Mouse (Mus musculus) intestine, embryonic 15.5 days (tissue): ENCODE measurements at regions not wholly inside any gene's neighbourhood (a gene's known extent, or its start where the extent isn't known, plus 50 kb on each side); places are given as distances from the start of the nearest gene placed in this dataset.

Experiments
- ATAC-seq: fragments of 200-750 bp; cut with Nextera tagmentation; 2 replicates; pipeline ENCODE4 v1.8.0; 2017; ENCODE audit warnings: moderate TSS enrichment, moderate library complexity
- H3K27ac ChIP-seq: fragments of 300-500 bp; sonication (generic); 2 replicates; pipeline ENCODE4 v1.5.1; 2015; ENCODE audit warnings: mild to moderate bottlenecking, inconsistent platforms
- H3K27me3 ChIP-seq: fragments of 300-500 bp; sonication (generic); replicated peaks from 2 replicates; pipeline ENCODE4 v1.6.1; 2015; ENCODE audit warnings: inconsistent platforms
- H3K36me3 ChIP-seq: fragments of 300-500 bp; sonication (generic); 2 replicates; pipeline ENCODE4 v1.6.1; 2015; ENCODE audit warnings: inconsistent platforms
- H3K4me1 ChIP-seq: fragments of 300-500 bp; sonication (generic); replicated peaks from 2 replicates; pipeline ENCODE4 v1.6.1; 2015; ENCODE audit warnings: inconsistent platforms
- H3K4me2 ChIP-seq: fragments of 300-500 bp; sonication (generic); replicated peaks from 2 replicates; pipeline ENCODE4 v1.6.1; 2015; ENCODE audit warnings: mild to moderate bottlenecking, inconsistent platforms
- H3K4me3 ChIP-seq: fragments of 300-500 bp; sonication (generic); replicated peaks from 2 replicates; pipeline ENCODE4 v1.5.1; 2015; ENCODE audit warnings: inconsistent platforms
- H3K9ac ChIP-seq: fragments of 300-500 bp; sonication (generic); 2 replicates; pipeline ENCODE4 v1.6.1; 2015; ENCODE audit warnings: inconsistent platforms
- H3K9me3 ChIP-seq: fragments of 300-500 bp; sonication (generic); 2 replicates; pipeline ENCODE4 v1.6.1; 2016; ENCODE audit warnings: inconsistent platforms
- whole genome bisulfite sequencing: fragments of 180-500 bp; shearing (Covaris S2); methylation state at CpG from one replicate; pipeline ENCODE4 v1.1.7; 2015; 5-methylcytosine and 5-hydroxymethylcytosine counted together

DNA sequence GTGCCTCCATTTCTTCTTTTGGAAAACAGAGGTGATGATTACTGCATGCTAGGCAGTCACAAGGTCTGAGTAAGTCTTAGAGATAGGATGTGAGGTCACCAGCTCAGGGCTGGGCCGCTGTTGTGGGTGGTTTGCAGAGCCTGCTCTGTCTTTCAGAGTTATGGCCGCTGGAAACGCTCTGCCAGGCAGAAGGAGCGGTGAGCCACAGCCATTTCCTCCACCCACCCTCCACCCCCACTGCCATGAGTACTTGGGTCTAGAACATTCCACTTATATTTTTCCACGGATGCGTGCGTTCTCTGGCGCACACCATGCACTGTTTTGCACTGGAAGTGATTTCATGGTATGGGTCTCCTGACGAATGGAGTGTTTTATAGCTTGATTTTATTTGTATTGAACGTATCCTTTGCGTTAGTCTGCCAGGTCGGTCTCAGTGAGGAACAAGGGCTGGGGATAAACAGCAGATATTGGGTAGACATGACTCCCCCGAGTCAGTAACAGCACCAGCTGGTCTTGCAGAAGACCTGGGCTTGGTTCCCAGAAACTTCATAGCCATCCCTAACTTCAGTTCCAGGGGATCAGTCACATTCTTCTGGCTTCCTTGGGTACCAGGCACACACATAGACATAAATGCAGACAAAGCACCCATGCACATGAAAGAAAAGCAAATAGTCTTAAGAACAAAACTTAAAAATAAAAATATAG, 300.8 kb downstream of the Med13l start:
- WGBS: 77% methylated on average over 13 of the region's 13 CpGs
- Histone ChIP-seq H3K36me3 (no peaks in the 10 kb centered on the region), H3K9me3 (no peaks in the 10 kb centered on the region), H3K27ac (no peak overlapping the region), H3K27me3 (no peaks in the 10 kb centered on the region), H3K9ac (no peak overlapping the region), H3K4me3 (no peak overlapping the region), H3K4me1 (no peaks in the 10 kb centered on the region), H3K4me2 (no peak overlapping the region)
- ATAC-seq: no peak

DNA sequence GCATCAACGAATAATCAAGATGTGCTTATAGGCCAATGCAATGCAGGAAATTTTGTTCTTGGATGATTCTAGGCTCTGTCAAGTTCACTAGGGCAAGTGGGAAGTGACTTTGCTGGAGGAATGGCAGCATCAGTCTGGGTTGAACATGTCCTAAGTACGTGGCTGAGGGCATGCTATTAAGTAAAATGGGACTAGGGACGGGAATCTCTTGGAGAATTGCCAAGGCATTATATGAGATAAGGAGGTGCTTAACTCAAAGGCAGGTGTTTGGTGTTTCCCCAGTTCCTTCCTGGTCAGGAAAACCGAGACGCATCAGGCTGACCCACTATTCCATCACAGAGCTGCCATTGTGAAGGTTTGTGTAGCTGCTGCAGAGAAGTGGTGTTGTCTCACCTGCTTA, 307.0 kb downstream of the Med13l start:
- 73% methylated on average over 5 of the region's 5 CpGs for WGBS
- no peak overlapping the region for H3K9ac ChIP-seq
- H3K27me3 ChIP-seq: no peaks in the 10 kb centered on the region
- H3K36me3 ChIP-seq: no peaks in the 10 kb centered on the region
- peak; percentile 63 for ATAC-seq
- no peak overlapping the region for H3K4me3 ChIP-seq
- H3K4me1 ChIP-seq: no peaks in the 10 kb centered on the region
- no peak overlapping the region for H3K4me2 ChIP-seq
- H3K9me3 ChIP-seq: no peaks in the 10 kb centered on the region
- no peak overlapping the region for H3K27ac ChIP-seq

GRCm38 (mm10) chr5:118869330-118869729, 308.9 kb downstream of the Med13l start:
- H3K9me3 ChIP-seq: no peaks in the 10 kb centered on the region
- ATAC-seq: no peak
- 85% methylated on average over 9 of the region's 9 CpGs for WGBS

DNA sequence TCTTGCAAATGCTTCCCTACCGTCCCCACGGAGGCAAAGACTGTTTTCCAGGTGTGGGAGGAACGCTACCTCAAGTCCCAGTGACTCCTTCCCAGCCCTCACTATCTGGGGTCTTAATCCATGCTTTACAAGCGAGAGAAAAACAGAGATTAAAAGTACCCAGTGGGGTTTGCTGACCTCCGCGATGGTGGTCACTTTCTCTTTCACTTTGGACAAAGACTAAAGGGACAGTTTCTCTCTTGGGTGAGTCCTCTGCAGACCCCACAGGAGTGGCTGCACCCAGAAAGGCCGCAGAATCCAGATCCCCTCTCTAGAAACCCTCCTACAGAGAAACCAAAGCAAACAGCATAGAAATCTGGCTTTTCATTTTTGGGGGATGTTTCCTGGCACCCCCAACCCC, 313.4 kb downstream of the Med13l start:
- no peak overlapping the region for H3K4me3 ChIP-seq
- H3K36me3 ChIP-seq: no peaks in the 10 kb centered on the region
- 52% methylated on average over 7 of the region's 7 CpGs for WGBS
- no peaks in the 10 kb centered on the region for H3K4me1 ChIP-seq
- no peak for ATAC-seq
- H3K9ac ChIP-seq: no peak overlapping the region
- H3K27ac ChIP-seq: no peak overlapping the region
- H3K27me3 ChIP-seq: peaks cover 3% of the 10 kb centered on the region
- no peak overlapping the region for H3K4me2 ChIP-seq
- no peaks in the 10 kb centered on the region for H3K9me3 ChIP-seq

More at GRCm38 (mm10) chr5:118869330-118869729, 308.9 kb downstream of the Med13l start:
- H3K36me3 ChIP-seq: no peaks in the 10 kb centered on the region
- no peaks in the 10 kb centered on the region for H3K4me1 ChIP-seq
- no peaks in the 10 kb centered on the region for H3K27me3 ChIP-seq
- no peak overlapping the region for H3K4me3 ChIP-seq
- no peak overlapping the region for H3K9ac ChIP-seq
- no peak overlapping the region for H3K27ac ChIP-seq
- no peak overlapping the region for H3K4me2 ChIP-seq

DNA sequence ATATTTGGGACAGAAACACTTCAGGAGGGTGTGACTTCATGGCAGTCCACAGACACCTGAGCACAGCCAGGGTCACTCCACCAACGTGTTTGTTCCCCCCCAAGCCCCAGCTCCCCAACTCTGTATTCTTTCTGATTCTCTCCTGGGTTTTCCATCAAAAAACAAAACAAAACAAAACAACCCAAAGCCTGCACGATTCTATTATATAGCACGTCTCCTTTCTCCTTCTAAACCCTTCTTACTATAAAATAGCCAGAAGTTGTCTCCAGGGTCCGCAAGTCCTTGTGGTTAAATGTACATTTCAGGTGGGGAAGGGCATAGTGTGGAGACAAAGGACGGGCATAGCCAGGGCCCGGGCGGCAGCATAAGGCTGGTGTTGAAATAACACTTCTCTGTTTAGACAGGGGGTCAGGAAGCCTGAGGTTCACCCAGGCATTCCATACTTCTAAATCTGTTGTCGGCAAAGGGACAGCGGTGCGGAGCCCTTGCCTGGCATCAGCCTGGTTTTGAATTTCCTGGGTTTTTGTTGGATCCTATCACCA, 314.7 kb downstream of the Med13l start:
- Histone ChIP-seq H3K36me3 (no peaks in the 10 kb centered on the region), H3K27me3 (peaks cover 4% of the 10 kb centered on the region), H3K4me2 (no peak overlapping the region), H3K9ac (no peak overlapping the region), H3K4me3 (no peak overlapping the region), H3K27ac (no peak overlapping the region), H3K9me3 (no peaks in the 10 kb centered on the region), H3K4me1 (no peaks in the 10 kb centered on the region)
- ATAC-seq: no peak
- WGBS: 72% methylated on average over 10 of the region's 10 CpGs

GRCm38 (mm10) chr5:118876586-118877312, 316.3 kb downstream of the Med13l start:
- no peaks in the 10 kb centered on the region for H3K9me3 ChIP-seq
- no peak overlapping the region for H3K9ac ChIP-seq
- no peaks in the 10 kb centered on the region for H3K36me3 ChIP-seq
- H3K27ac ChIP-seq: no peak overlapping the region
- peak overlapping the region; percentile 29 for H3K4me3 ChIP-seq
- H3K27me3 ChIP-seq: peaks cover 4% of the 10 kb centered on the region
- H3K4me2 ChIP-seq: peak overlapping the region; percentile 69
- no peak for ATAC-seq
- no peaks in the 10 kb centered on the region for H3K4me1 ChIP-seq
- 10% methylated on average over 18 of the region's 18 CpGs for WGBS

DNA sequence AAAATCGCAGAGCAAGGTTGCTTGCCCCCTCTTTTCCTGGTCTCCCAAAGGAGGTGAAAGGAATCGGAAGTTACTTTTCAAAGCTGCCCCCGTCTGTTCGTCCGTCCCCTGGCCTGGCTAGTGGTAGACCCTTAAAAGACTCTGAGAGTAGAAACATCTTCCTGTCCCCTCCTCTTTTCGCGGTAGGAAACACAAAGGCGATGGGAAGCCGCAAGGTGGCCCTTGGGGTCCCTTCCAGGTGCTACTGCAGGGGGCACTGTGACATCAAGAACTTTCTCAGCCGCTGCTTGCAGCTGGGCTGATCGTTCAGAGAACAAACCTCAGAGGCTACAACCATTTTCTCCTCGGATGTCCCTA, 316.8 kb downstream of the Med13l start:
- peak; percentile 72; the same call in 1 of the 2 replicates for ATAC-seq
- Histone ChIP-seq H3K27ac (no peak overlapping the region), H3K27me3 (peaks cover 4% of the 10 kb centered on the region), H3K36me3 (no peaks in the 10 kb centered on the region), H3K4me2 (peak overlapping the region; percentile 69), H3K9me3 (no peaks in the 10 kb centered on the region), H3K4me1 (no peaks in the 10 kb centered on the region), H3K9ac (no peak overlapping the region), H3K4me3 (peak overlapping the region; percentile 29)
- under 1% methylated on average over 12 of the region's 12 CpGs for WGBS

DNA sequence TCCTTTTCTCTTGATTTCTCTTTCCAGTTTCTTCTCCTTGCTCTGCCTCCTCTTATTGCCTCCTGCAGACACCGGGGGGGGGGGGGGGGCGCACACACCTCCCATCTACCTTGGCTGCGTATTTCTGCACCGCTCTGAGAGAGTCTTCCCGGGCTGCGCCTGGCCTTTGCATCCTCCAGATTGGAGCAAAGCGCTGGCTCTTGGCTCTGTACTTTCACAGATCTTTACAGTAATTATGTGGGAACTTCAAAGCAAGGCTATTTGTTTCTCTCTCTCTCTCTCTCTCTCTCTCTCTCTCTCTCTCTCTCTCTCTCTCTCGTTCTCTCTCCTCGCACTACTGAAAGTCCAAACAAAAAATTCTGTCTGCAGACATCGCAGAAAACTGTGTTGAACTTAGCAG, 317.4 kb downstream of the Med13l start:
- H3K9ac ChIP-seq: no peak overlapping the region
- no peaks in the 10 kb centered on the region for H3K36me3 ChIP-seq
- no peak for ATAC-seq
- H3K9me3 ChIP-seq: no peaks in the 10 kb centered on the region
- 20% methylated on average over 9 of the region's 10 CpGs for WGBS
- peak overlapping the region; percentile 69 for H3K4me2 ChIP-seq
- no peaks in the 10 kb centered on the region for H3K4me1 ChIP-seq
- H3K27ac ChIP-seq: no peak overlapping the region
- no peak overlapping the region for H3K4me3 ChIP-seq
- peaks cover 4% of the 10 kb centered on the region for H3K27me3 ChIP-seq

- no peak overlapping the region for H3K4me3 ChIP-seq
- no peaks in the 10 kb centered on the region for H3K36me3 ChIP-seq
- peaks cover 4% of the 10 kb centered on the region for H3K27me3 ChIP-seq
- H3K4me2 ChIP-seq: no peak overlapping the region
- no peak overlapping the region for H3K9ac ChIP-seq
- no peaks in the 10 kb centered on the region for H3K4me1 ChIP-seq
- 43% methylated on average over 10 of the region's 10 CpGs for WGBS
- ATAC-seq: no peak
- H3K9me3 ChIP-seq: no peaks in the 10 kb centered on the region
- no peak overlapping the region for H3K27ac ChIP-seq
Observed at GRCm38 (mm10) chr5:118878722-118879121, 318.2 kb downstream of the Med13l start.

GRCm38 (mm10) chr5:118879808-118880478, 319.5 kb downstream of the Med13l start:
- H3K36me3 ChIP-seq: no peaks in the 10 kb centered on the region

GRCm38 (mm10) chr5:118880546-118880945, 320.1 kb downstream of the Med13l start:
- 62% methylated on average over 9 of the region's 9 CpGs for WGBS
- ATAC-seq: peak; percentile 42; the same call in 1 of the 2 replicates
- H3K36me3 ChIP-seq: no peaks in the 10 kb centered on the region
- H3K9ac ChIP-seq: no peak overlapping the region
- H3K27me3 ChIP-seq: peaks cover 4% of the 10 kb centered on the region; the same call in 1 of the 2 replicates
- no peaks in the 10 kb centered on the region for H3K9me3 ChIP-seq
- H3K4me3 ChIP-seq: no peak overlapping the region
- H3K4me2 ChIP-seq: no peak overlapping the region
- H3K27ac ChIP-seq: no peak overlapping the region
- H3K4me1 ChIP-seq: no peaks in the 10 kb centered on the region

More at GRCm38 (mm10) chr5:118879808-118880478, 319.5 kb downstream of the Med13l start:
- H3K27me3 ChIP-seq: peaks cover 4% of the 10 kb centered on the region
- no peaks in the 10 kb centered on the region for H3K9me3 ChIP-seq
- no peaks in the 10 kb centered on the region for H3K4me1 ChIP-seq
- no peak overlapping the region for H3K9ac ChIP-seq
- ATAC-seq: peak; percentile 47
- no peak overlapping the region for H3K27ac ChIP-seq
- WGBS: 15% methylated on average over 13 of the region's 13 CpGs
- H3K4me2 ChIP-seq: no peak overlapping the region
- H3K4me3 ChIP-seq: no peak overlapping the region

DNA sequence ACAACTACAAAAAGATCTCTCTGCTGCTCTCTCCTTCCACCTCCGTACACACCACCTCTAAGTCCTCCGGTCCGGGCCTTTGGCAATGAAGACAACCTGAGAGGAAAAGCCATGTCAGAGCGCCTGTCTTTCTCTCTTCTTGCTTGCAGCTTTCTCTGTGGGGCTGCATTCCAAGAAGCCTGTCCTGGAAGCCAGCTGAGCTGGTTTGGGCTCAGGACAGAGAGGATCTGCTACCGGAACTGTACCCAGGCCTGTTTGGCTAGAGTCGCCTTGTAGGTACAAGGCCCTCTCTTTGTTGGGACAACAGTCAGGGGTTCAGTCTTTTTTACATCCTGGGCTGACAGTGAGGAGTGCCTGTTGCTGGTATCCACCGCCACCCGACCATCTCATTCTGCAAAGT, 321.4 kb downstream of the Med13l start:
- Histone ChIP-seq H3K9me3 (no peaks in the 10 kb centered on the region), H3K27me3 (peaks cover 4% of the 10 kb centered on the region; the same call in 1 of the 2 replicates), H3K27ac (no peak overlapping the region), H3K4me2 (no peak overlapping the region), H3K36me3 (no peaks in the 10 kb centered on the region), H3K9ac (no peak overlapping the region), H3K4me3 (no peak overlapping the region), H3K4me1 (no peaks in the 10 kb centered on the region)
- no peak for ATAC-seq
- 91% methylated on average over 8 of the region's 8 CpGs for WGBS
